Mouse (Mus musculus): ENCODE data around the gene Adgrl3.

GRCm38 (mm10) chr5:81590005-81590694 lies 570.2 kb downstream of the Adgrl3 start:
- no peak for TF ChIP-seq CTCF (IDR thresholded peaks at IDR 0.05; ENCODE audit: low read depth, low read length)
- TF ChIP-seq EP300 (IDR thresholded peaks at IDR 0.05; ENCODE audit: insufficient read depth, low read depth, low read length): no peak
- no peak for TF ChIP-seq POLR2A (IDR thresholded peaks at IDR 0.05; ENCODE audit: insufficient read depth, low read length)
